Mouse (Mus musculus) liver, embryonic 14.5 days (tissue): ENCODE measurements around the gene Gtf3c1.

Experiments
- CTCF ChIP-seq: IDR thresholded peaks from 2 replicates; pipeline ENCODE4 v1.5.1; 2016; ENCODE audit warnings: antibody characterized with exemption, low read depth, control low read depth
- EP300 ChIP-seq: IDR thresholded peaks from 2 replicates; pipeline ENCODE4 v1.6.1; 2016; ENCODE audit warnings: antibody characterized with exemption, low read depth

GRCm38 (mm10) chr7:125663654-125664053 lies 43.9 kb downstream of the Gtf3c1 start:
- TF ChIP-seq CTCF (no peak), EP300 (no peak)
